Mouse (Mus musculus): ENCODE results near the gene Vac14.

- TF ChIP-seq POLR2A (IDR thresholded peaks at IDR 0.05; ENCODE audit: insufficient read length, low read depth) (peak; percentile 66), USF1 (IDR thresholded peaks at IDR 0.05; ENCODE audit: low read depth) (peak; percentile 74), TCF12 (IDR thresholded peaks at IDR 0.05; ENCODE audit: insufficient read depth, poor library complexity, severe bottlenecking) (no peak), CEBPB (IDR thresholded peaks at IDR 0.05; ENCODE audit: insufficient read depth, poor library complexity, severe bottlenecking) (no peak), MYOD1 (IDR thresholded peaks at IDR 0.05; ENCODE audit: control insufficient read depth in 1 of 3, insufficient read length in 2 of 3, low read depth in 2 of 3) (no peak), TCF3 (IDR thresholded peaks at IDR 0.05; ENCODE audit: insufficient read length, low read depth) (no peak)
Observed at GRCm38 (mm10) chr8:110720685-110721598, 102.6 kb downstream of the Vac14 start, which contains the start of gene Mtss1l.

All from myocyte (in vitro differentiated cells).